Mouse (Mus musculus): Measurements from ENCODE around the gene Arl2.

The Arl2 gene

DNA sequence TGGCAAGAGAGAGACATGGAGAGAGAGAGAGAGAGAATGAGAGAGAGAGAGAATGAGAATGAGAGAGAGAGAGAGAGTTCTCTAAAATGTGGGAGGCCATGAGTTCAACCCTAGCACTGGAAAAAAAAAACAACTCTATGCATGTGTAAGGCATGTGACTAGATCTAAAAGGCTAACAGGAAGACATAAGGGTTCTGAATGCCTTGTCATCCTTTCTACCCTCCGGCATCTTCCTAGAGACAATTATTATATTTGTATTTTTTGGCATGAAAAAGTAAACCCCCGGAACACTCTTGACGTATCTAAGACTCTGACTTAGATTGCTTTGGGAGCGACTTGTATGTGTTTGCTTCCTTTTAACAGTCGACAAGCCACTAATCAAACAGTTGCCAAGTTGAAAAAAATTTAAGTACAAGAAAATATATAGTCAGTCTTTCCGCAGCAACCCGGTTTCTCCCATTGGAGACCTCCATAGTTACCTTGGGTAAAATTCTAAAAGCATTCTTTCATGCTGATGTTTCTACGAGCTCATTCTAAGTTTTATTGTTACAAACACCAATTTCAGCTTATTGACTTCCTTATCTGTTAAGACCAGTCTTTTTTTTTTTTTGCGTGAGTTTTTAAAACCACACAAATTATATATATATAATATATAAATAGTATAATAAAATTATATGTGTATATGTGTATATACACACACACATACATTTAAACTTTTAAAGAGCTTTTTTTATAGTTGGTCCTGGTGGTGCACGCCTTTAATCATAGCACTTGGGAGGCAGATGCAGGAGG is 14.4 kb downstream of the Arl2 start:
- no peak for DNase-seq (ENCODE audit: low read depth, low spot score)

DNA sequence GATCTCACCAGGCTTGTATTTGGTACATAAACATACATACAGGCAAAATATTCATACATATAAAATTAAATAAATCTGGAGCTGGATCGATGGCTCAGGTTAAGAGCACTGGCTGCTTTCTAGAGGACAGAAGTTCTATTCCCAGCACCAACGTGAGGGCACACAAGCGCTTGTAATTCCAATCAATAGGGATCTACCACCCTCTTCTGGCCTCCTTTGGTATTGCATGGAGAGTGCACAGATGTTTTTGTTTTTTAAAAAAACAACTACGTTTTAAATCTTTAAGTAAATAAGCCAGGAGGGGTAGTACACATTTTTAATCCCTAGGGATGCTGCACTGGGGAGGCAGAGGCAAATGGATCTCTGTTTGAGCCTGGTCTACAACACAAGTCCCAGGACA is 15.1 kb downstream of the Arl2 start:
- DNase-seq (ENCODE audit: low read depth, low spot score), result peak; percentile 39

DNA sequence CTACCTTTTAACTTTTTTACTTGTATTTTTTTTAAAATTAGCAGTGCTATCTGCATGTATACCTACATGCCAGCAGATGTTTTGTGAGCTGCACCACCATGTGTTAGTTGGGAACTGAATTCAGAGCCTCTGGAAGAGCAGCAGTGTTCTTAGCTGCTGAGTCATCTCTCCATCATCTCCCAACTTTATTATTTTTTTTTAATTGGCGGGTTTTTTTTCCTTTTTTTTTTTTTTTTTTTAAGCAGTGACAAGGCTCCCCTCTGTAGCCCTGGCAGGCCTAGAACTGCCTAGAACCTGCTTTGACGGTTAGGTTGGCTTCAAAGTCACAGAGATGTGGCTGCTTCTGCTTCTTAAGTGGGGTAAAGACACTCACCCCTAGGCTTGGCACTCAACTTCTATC is 16.4 kb downstream of the Arl2 start:
- no peak for DNase-seq (ENCODE audit: low read depth, low spot score)

DNA sequence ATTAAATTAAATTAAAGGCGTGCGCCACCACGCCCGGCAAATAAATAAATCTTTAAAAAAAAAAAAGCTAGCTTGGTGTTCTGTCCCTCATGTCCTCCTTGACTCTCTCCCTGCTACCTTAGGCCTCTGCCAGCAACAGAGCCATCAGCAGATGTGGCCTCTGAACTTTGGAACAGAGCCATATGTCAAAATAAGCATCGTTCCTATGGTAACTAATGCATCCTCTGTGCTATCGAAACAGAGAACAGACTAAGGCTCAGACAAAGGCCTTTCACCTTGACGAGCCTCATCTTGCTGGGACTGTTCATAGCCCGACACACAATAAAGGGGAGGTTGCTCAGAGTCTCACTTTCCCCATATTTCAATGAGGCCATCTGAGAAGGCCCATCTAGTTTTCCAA is 18.0 kb downstream of the Arl2 start:
- no peak for DNase-seq (ENCODE audit: low read depth, low spot score)

- DNase-seq (ENCODE audit: low read depth, low spot score), result no peak
These were observed 19.6 kb downstream of the Arl2 start for GRCm38 (mm10) chr19:6121761-6122160.

DNA sequence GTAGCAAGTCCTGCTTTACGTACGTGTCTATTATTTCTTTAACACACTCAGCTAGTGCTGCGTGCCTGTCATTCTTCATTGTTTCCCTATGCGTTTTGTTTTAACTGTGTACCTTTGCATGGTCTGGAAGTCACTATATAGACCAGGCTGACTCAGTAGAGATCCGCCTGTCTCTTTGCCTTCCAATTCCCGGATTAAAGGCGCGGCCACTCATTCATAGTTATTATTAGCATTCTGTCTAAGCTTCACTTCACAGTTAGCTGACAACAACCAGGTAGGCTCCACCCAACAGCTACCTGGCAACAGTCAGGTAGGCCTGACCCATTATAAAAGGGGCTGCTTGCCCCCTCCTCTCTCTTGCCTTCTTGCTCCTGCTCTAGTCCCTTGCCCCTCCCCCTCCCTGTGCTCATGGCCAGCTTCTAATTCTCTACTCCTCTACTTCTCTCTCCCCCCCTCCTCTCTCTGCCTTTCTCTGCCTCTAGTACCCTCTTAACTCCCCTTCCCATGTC is 22.6 kb downstream of the Arl2 start:
- no peak for DNase-seq (ENCODE audit: low read depth, low spot score)

- DNase-seq (ENCODE audit: low read depth, low spot score), result peak; percentile 79
These were observed 23.2 kb downstream of the Arl2 start, which contains the start of gene Sac3d1 for GRCm38 (mm10) chr19:6117986-6118676. Sac3d1 (minus strand) TSS chr19:6118650.

DNA sequence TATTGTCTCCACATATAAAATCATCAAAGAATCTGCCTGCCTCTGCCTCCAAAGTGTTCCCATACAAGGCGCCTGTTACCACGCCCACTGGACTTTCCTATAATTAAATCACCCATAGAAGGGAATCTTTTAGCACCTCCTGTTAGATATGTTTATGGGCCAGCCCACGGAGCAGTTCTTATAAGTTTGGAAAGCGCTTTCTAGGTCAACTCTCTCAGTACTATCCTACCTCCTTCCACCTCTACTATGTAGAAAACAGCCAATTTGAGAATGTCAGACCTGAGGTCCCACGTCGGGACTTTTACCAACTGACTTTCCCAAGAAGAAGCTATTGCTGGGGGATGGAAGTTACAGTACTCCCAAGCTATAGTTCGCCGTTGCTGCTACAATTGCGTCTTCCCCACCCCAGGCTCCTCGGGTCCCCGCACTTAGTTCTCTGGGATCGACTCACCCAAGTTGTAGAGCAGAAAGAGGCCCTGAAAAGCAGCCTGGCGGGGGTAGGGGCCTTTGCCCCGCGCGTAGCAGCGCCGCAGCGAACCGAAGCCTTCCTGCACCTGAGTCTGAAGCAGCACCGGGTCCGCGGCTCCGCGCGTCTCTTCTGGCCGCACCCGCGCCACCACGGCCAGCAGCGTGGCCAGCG is 23.9 kb downstream of the Arl2 start:
- no peak for DNase-seq (ENCODE audit: low read depth, low spot score)

DNA sequence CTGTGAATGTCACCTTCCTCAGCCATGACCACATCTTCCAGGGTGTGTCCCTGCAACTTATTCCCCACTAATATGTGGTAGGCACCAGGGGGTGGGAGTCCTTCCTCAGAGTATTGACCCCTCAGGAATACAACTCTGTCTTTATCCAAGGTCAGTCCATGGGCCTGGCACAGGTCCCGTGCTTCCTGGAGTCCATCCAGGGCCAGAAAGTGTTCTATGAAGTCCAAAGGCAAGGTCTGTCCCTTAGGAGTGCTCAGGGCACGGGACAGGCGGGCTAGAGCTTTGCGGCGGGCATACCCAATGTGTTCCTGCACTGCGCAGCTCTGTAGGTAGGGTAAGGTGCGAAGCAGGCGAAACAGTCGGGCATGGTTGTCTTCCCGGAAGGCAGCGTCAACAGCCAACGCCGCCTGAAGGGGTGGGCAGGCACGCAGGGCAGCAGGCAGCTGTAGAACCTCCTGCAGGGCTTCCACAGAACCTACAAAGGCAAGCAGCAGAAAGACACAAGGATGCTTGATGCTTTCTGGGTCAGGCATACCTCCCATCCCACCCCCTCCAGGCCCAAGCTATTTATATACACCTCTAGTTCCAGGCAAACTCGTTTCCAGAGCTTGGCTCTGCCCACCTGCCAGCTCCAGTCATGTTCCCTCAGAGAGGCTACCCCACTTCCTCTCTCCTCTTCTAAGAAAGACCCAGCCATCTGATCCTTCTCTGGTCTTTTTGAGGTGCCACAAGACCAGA is 25.1 kb downstream of the Arl2 start:
- no peak for DNase-seq (ENCODE audit: low read depth, low spot score)

DNA sequence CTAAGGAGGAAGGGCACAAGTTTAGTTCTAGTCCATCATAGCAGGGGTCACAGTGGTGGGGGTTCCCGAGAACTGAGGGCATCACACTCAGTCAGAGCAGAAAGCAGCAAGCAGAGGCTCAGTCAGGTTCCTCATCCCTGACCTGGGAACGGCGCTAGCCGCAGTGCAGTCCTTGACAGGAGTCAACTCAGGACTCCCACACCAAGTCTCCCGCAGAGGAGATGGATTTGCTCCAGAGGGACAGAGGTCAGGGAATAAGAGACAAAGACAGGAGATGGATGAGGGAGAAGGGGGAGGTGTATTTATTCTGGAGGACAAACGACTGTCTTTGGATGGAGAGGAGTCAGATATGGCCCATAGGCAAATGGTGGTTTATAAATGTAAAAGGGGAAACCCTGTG is 28.2 kb downstream of the Arl2 start:
- DNase-seq (ENCODE audit: low read depth, low spot score), result no peak

GRCm38 (mm10) chr19:6105586-6105985 is 35.8 kb downstream of the Arl2 start, which contains the start of gene Naaladl1:
Naaladl1 (plus strand) TSS chr19:6105782.
- no peak for DNase-seq (ENCODE audit: low read depth, low spot score)

DNA sequence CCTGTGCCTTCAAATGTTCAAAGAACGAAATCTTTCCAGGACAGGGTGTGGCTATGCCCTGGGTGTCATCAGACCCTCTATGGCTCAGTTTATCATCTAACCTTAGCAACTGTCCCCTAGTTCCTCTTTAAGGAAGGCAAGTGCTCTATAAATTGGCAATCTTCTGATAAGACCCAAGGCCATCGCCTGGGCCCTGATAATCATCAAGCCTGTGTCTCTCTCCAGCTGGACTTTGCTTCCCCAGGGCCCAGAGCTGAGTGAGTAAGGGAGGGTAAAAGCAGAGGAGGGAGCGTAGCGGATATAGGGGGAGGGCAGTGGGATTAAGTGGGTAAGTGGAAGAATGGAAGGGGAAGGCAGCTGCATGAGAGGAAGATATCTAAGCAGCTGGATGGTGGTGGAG is 36.9 kb downstream of the Arl2 start:
- DNase-seq (ENCODE audit: low read depth, low spot score), result no peak

GRCm38 (mm10) chr19:6102169-6102853 is 39.0 kb downstream of the Arl2 start:
- no peak for DNase-seq (ENCODE audit: low read depth, low spot score)

- no peak for DNase-seq (ENCODE audit: low read depth, low spot score)
These were observed 40.2 kb downstream of the Arl2 start for GRCm38 (mm10) chr19:6101186-6101585.

DNA sequence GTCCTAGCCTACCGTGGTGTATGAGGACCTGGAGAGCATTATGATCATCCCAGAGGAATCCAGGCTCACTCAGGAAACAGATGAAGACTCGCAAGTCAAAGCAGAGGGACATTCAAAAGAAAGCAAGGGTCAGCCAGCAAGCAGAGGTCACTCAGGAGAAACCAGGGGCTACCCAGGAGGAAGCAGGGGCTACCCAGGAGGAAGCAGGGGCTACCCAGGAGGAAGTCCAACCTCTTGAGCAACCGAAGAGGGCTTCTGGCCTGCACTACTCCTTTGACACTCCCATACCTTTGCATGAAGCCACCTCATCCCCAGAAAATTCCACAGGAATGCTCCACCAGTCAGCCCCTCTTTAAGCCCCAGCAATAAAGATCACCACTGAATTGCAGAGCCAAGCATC is 43.5 kb downstream of the Arl2 start:
- no peak for DNase-seq (ENCODE audit: low read depth, low spot score)

DNA sequence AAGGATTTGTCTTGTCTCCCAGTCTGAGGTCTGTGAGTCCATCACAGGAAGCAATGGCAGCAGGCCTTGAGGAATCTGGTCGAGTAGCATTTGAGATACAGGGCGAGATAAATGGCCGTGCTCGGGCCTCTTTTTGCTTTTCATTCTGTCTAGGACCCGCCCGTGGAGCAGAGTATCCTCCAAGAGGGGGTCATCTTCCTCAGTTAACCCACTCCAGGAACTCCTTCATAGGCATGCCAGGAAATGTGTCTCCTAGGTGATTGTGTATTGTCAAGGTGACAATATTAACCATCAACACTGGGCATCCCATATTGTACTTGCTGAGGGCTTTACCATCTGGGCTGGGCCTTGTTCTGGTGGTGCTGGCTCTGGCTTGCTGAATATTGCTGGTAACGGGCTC is 47.2 kb downstream of the Arl2 start, which contains the start of gene AC131692.1:
AC131692.1 (plus strand) TSS at position 301 of the 400 bp plus-strand sequence.
- no peak for DNase-seq (ENCODE audit: low read depth, low spot score)

DNA sequence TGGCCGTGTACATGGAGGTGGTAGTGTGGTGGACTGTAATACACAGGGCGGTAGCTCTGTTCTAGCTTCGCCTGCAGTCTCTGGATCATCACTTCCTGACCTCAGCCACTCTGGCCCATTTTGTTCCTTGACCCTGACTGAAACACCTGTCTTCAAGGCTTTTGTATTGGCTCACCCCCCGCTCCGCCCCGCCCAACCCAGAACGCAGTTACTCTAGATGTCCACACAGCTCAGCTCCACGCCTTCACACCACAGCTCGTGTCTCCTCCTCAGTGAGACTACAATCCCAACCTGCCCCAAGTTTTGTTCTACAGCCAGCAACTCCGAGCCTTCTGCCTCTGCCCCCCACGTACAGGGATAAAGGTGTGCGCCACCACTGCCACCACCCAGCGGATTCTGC is 52.5 kb downstream of the Arl2 start:
- no peak for DNase-seq (ENCODE audit: low read depth, low spot score)

DNA sequence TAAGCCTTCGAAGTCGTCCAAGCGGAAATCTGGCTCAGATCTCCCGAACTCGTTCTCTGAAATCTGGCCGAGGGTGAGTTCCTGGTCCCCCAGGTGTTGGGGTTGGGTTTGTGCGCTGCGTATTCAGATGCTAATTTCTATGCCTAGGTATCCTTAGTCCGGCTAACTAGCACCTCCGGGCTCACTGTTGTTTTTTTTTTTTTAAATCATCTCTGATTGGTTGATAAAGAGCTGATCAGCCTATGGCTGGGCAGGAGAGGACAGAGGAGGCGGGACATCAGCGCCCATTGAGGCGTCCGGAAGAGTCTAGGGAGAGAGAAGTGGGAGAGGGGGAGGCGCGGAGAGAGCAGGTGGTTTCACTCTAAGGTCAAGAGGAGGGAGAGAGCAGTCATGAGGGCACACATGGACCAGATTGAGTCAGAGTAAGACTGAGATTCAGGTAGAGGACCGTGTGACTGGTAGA is 55.9 kb downstream of the Arl2 start:
- no peak for DNase-seq (ENCODE audit: low read depth, low spot score)

- DNase-seq (ENCODE audit: low read depth, low spot score), result peak; percentile 97
These were observed 56.7 kb downstream of the Arl2 start, which contains the start of the genes Zfpl1 and Cdca5 for GRCm38 (mm10) chr19:6084478-6085248. Zfpl1 (minus strand) TSS chr19:6084956. Cdca5 (plus strand) TSS chr19:6084983.
